Mouse (Mus musculus): ENCODE data around the gene Col2a1. TPM values are rescaled to one million over a fixed set of nuclear protein-coding genes. Genes with fewer than 3 reads are reported as not detected.

Col2a1 gene
- polyA plus RNA-seq (2012; rRNA removed): 220 and 226 TPM in 2 replicates

DNA sequence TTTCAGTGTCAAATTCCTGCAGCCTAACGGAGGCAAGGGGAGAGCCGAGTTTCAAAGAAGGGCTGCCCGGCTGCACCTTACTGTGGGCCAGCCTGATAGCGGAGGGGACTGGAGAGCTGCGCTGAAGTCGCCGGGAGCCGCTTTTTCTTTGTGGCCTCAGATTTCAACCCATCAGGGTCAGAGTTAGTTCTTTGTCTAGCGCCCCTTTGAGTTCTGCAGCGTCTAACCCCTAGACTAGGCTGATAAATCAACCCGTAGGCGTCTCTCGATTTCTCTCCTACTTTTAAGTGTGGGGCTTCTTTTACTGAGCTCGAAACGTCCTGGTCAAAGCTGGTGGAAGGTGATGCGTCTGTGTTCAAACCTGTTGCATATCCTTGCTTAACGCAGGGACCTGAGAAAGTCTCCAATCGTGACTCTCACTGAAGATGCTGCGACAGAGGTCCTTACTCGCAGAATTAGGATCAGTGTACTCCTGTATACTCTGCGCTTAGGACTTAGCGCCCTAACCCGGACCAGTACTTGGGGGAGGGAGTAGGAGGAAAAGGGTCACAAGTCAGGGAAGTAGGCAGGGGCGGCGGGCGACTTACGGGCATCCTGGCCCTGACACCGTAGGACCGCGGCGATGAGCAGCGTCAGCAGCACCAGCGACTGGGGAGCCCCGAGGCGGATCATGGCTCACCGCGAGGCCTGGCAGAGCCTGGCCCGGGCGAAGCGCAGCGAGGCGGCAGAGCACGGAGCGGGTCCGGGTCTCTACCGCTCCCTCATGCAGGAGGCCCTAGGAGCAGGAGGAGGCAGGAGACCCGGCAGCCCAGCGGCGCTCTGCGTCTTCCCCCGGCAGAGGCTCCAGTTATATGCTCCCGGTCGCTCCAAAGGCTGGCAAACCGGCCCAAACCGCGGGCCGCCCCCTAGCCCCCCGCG, at the start of gene Col2a1:
TSS of gene Col2a1 (minus strand) at position 874 of the 918 bp plus-strand sequence.

DNA sequence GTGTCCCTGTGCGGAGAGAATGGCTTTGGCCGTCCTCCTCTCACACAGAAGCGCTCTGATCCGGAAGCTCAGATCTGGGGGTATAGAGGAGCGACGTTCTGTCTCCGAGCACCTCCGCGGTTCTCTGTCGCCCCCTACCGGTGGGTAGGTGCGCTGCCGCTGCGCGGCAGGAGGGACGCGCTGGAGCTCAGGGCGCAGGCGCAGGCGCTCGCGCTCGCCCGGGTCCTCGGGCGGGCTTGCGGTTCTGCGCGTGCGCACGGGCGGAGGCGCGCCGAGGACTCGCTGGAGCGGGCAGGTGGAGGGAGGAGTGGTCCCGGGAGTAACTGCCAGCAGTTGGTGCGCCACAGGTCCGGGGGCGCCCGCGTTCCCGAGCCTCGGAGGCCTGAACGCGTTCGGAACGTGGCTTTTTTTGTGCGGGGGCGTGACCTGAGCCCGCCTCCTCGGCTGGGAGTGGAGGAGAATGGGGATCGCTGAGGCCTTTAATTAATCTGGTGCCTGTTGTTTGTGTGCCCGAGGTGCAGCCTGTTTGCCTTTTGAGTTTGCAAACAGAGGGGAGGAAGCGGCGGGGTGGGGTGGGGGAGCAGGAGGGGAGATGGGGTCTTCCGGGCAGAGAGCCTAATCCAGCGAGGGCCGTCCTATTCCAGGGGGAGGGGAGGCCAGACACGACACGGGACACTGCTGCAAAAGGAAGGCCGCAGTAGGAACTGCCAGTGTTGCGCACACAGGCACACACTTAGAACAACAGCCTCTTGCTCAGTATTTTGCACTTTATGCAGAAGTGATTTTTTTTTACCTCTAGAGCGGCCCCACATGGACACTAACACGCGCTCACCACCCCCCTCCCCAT, 40.3 kb downstream of the Col2a1 start, which contains the start of gene Tmem106c:
TSS of gene Tmem106c (plus strand) at position 212 of the 847 bp plus-strand sequence.

Other genes starting within 250 kb of the Col2a1 start
- 7.7 and 16.0 TPM in 2 replicates for gene Rapgef3, start 236.7 kb downstream of the Col2a1 start, polyA plus RNA-seq (2012; rRNA removed)
- gene Slc48a1, start 226.2 kb downstream of the Col2a1 start, polyA plus RNA-seq (2012; rRNA removed): 14.2 and 17.0 TPM in 2 replicates
- 43.0 and 53.8 TPM in 2 replicates for gene Hdac7, start 160.2 kb downstream of the Col2a1 start, polyA plus RNA-seq (2012; rRNA removed)
- 0.30 and 0.46 TPM in 2 replicates for gene Vdr, start 94.1 kb downstream of the Col2a1 start, polyA plus RNA-seq (2012; rRNA removed)
- 29.1 and 40.5 TPM in 2 replicates for gene Tmem106c, start 40.5 kb downstream of the Col2a1 start, polyA plus RNA-seq (2012; rRNA removed)
- gene Pfkm, start 87.9 kb upstream of the Col2a1 start, polyA plus RNA-seq (2012; rRNA removed): 54.5 and 71.3 TPM in 2 replicates
- 29.6 and 35.2 TPM in 2 replicates for gene Senp1, start 89.0 kb upstream of the Col2a1 start, polyA plus RNA-seq (2012; rRNA removed)
- gene Asb8, start 160.9 kb upstream of the Col2a1 start, polyA plus RNA-seq (2012; rRNA removed): 23.4 and 36.6 TPM in 2 replicates
- gene Ccdc184, start 162.5 kb upstream of the Col2a1 start, polyA plus RNA-seq (2012; rRNA removed): 5.2 and 8.0 TPM in 2 replicates
- gene Olfr288, start 190.8 kb upstream of the Col2a1 start, polyA plus RNA-seq (2012; rRNA removed): not detected in 2 replicates
- gene Gm44579, start 216.3 kb upstream of the Col2a1 start, polyA plus RNA-seq (2012; rRNA removed): not detected in 2 replicates
- gene Olfr287, start 216.4 kb upstream of the Col2a1 start, polyA plus RNA-seq (2012; rRNA removed): not detected in 2 replicates
- not detected in 2 replicates for gene Olfr286, start 229.8 kb upstream of the Col2a1 start, polyA plus RNA-seq (2012; rRNA removed)